Mouse (Mus musculus) Muller cell, postnatal 12 days (primary cell): ENCODE data around the gene Ufsp1.

Experiments used
- DNase-seq: peaks from one replicate; pipeline ENCODE4 v3.0.0-alpha.2; 2015; ENCODE audit errors: inconsistent ontology term

Ufsp1 gene

DNA sequence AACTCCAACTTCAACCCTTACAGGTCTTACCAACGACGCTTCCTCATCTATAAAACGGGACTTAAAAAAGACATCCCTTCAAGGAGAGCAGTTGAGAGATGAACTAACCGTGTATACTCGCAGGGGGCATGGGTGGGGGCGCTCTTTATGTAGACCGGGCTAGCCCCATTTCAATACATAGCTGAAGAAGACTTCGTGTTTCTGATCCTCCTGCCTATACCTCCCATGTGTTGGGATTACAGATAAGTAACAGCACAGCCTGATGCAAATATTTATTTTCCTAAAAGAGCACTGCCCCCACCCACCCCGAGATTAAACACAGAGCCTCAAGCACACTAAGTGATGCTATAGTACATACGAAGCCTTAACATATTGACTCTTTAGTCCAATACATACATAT lies 39.9 kb downstream of the Ufsp1 start:
- DNase-seq = no peak

DNA sequence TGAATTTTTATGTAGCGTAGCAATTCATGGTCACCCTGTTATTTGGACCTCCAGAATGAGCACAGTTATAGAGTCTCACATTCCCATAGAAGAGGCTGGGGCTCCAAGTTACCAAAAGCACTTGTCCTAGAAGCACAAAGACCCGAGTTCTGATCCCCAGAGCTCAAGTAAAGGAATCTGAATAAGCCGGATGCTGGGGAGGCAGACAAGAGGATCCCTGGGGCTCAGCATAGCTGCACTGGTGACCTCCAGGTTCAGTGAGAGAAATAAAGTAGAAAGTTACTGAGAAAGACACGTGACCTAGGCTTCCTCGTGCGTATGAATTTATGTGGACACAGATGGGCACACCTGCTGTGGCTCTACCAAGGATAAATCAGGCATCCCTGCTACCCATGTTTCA lies 40.6 kb downstream of the Ufsp1 start:
- DNase-seq = no peak

DNA sequence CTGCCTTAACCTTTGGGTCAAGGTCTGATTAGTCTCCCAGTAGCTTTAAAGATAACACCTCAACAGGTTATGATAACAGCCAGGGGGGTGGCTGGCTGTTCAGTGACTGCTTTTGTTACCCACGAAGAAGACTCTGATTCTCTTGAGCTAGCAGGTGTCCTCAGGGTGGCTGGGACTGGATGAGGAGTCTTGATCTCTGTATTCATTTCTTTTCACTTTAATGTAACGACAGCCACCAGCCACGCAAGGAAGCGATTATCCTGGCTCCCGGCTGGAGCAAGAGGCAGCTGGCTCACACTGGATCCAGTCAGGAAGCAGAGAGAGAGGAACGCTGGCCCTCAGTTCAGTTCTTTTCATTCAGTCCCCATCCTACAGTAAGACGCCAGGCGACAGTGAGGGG lies 42.8 kb downstream of the Ufsp1 start:
- no peak for DNase-seq

DNA sequence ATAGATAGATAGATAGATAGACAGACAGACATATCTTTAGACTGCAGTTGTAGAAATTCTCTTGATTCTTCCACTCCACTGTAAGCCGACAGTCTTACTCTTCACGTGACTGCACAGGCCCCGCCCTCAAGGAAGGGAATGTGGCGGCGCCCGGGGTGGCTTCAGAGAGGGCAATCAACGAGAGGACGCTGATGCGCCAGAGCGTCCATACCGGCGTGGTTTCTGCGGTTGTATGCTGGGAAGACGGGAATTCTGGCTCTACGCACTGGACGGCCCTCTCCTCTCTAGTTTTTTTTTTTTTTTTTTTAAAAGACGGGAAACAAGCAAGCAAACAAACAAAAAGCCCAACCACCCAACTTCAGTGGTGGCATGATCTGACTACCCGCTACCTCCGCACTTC lies 43.8 kb downstream of the Ufsp1 start:
- peak; percentile 93 for DNase-seq

DNA sequence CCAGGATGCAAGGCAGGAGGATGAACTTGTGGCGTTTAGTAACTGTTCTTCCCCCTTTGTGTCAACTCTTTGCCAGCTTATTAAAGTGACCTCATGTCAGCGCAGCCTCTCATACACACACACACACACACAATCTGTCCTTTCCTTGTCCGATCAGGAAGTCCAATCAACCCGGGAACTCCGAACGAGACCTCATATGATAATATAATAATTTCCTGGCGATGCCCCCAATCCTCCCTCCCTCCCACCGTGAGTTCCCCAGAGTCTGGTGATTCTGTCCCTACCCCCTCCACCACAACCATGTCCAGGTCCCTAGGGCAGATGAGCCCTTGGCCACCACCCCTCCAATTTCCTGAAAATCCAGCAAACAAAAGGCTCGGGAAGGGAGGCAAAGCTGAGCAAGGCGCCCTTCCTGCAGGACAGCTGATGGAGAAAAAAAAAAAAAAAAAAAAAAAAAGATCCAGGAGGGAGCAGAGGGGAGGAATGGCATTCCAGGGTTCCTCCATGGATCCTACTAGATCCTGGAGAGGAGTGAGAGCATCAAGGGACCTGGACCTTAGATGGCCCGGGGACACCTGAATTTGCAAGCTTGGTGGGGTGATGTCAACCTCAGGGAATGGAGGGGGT lies 44.3 kb downstream of the Ufsp1 start:
- DNase-seq = no peak

DNA sequence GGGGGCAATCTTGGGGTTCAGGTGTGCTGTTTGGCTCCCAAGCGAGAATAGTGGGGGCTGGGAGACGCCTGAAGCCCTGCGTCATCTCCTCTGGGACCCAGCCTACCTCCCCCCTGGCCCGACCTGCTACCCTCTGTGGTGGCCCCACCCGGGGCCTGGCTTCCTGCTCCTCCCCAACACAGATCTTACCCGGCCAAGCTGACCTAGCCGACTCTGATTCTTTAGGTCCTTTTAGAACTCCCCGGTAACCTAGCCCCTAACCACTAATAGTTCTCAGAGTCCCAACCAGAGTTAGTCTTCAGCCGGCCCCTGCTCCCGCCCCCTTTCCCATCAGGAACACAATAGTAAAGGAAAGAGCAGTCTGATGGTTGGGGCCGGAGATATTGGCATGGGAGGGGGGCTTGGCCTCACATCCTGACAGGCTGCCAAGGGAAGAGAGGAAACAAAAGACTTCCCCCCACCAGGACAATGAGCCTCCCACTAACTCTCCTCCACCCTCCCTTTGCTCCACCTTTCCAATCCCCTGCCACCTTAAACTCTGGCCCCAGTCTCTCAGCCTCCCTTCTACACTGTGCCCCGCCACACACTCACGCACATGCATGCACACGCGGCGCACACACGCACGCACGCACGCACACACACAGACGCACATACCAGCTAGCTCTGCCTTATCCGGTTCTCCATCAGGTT lies 45.0 kb downstream of the Ufsp1 start:
- peak; percentile 4 for DNase-seq

DNA sequence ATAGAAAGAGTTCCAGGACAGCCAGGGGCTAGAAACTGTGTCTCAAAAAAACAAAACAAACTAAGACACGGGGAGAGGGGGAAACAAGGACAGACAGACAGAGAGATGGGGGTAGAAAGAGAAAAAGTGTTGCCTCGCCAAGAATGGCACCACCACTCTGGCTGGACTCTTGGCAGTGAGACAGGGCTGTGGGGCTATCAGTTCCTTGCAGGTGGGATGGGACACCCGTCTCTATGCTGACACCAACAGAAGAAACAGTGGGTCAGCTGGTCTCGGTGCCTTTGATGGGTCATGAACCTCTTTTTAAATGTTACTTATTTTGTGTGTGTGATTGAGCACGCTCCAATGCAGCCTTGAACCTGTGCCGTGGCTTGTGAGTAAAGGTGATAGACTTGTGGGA lies 45.8 kb downstream of the Ufsp1 start:
- no peak for DNase-seq

DNA sequence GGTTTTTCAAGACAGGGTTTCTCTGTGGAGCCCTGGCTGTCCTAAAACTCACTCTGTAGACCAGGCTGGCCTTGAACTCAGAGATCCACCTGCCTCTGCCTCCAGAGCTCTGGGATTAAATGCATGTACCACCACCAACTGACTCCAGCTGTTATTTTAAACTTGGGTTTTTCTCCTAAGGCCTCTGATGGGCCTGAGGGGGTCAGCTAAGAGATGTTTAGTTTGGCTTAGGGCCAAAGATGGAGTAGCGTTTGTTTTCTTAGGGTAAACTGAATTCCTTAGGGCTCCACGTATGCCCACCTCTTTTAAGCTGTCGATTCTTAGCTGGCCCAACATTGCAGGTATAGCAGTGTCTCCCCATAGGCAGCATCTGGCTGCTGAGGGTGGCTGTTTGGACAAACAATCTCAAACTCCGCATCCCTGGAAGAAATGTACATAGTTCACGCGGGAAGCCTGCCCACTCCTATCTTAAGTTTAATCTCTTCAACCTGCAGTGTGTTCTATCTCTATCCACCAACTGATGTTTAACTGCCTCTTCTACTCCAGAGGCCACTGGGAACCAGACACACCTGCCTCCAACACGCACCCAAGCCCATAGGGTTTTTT lies 48.1 kb downstream of the Ufsp1 start:
- DNase-seq = no peak

DNA sequence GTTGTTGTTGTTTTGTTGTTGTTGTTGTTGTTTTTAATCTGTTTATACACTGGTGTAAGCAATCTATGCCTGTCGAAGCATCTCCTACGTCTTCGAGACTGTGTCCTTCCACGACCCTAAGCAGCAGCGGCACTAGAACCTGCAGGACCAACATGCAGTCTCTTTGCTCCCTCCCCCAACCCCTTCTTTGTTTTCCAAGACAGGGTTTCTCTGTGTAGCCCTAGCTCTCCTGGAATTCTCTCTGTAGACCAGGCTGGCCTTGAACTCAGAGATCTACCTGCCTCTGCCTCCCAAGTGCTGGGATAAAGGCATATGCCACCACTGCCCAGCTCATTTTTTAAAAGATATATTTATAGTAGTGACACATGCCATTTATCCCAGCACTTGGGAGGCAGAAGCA lies 49.0 kb downstream of the Ufsp1 start:
- no peak for DNase-seq

DNA sequence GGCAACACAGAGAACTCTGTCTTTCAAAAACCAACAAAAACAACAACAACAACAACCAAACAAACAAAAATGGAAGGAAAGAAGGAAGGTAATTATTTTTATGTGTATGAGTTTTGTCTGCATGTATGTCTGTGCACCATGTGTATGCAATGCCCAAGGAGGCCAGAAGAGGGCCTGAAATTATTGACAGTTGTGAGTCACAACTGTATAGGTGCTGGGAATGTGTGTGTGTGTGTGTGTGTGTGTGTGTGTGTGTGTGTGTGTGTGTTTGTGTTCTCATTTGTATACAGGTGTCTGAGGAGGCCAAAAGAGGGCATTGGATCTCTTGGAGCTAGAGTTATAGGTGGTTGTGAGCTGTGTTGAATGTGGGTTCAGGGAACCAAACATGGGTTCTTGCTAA lies 49.4 kb downstream of the Ufsp1 start:
- DNase-seq = no peak
